ENCODE assay signal across 10 mouse cellular contexts in genomic region chr13:76579414-76579813, GRCm38 (mm10).
DNase-seq lines count a peak whose midpoint lies in the region; ATAC-seq and TF ChIP-seq lines count a peak whose summit lies in the region.
"Had no signal": no experiment of that assay in that cellular context is flagged by ENCODE, and none has a peak within 500 bp of the region (broad histone marks: within the 10 kb centered on the region; RNA-seq: fewer than 3 reads in every experiment).

No protein-coding gene starts in this region.

- H3K36me3 ChIP-seq in kidney, postnatal 0 days (ENCODE audit: insufficient read depth, low read length) = no peaks in the 10 kb centered on the region
- H3K36me3 ChIP-seq in kidney, embryonic 14.5 days (ENCODE audit: control insufficient read depth, insufficient read depth, low read length) = no peaks in the 10 kb centered on the region
- no peaks in the 10 kb centered on the region for H3K36me3 ChIP-seq in G1E (replicated peaks)
- H3K36me3 ChIP-seq in midbrain, embryonic 11.5 days (ENCODE audit: control insufficient read depth, insufficient read depth, low read length) = no peaks in the 10 kb centered on the region
- H3K36me3 ChIP-seq: heart, embryonic 15.5 days; midbrain, embryonic 12.5 days had no signal

- H3K4me3 ChIP-seq in kidney, postnatal 0 days (replicated peaks; ENCODE audit: low read depth, low read length) = no peak overlapping the region
- no peak overlapping the region for H3K4me3 ChIP-seq in kidney, embryonic 14.5 days (ENCODE audit: low read length)
- no peak overlapping the region for H3K4me3 ChIP-seq in G1E (ENCODE audit: low read depth, low read length)
- H3K4me3 ChIP-seq in midbrain, embryonic 11.5 days (ENCODE audit: low read depth, low read length) = no peak overlapping the region
- H3K4me3 ChIP-seq: heart, embryonic 15.5 days; midbrain, embryonic 12.5 days had no signal

- ATAC-seq in kidney, postnatal 0 days (replicated peaks; ENCODE audit: low FRiP score, low read depth) = no peak
- ATAC-seq in kidney, embryonic 14.5 days (ENCODE audit: low FRiP score, low TSS enrichment) = no peak
- ATAC-seq in G1E (ENCODE audit: extremely low read depth, insufficient number of reproducible peaks, low FRiP score, poor library complexity, severe bottlenecking) = peak; percentile 34; the same call in 1 of the 2 replicates
- no peak for ATAC-seq in midbrain, embryonic 11.5 days (ENCODE audit: low FRiP score)

- H3K4me1 ChIP-seq in kidney, postnatal 0 days (replicated peaks; ENCODE audit: insufficient read depth, low read length) = no peaks in the 10 kb centered on the region
- no peaks in the 10 kb centered on the region for H3K4me1 ChIP-seq in kidney, embryonic 14.5 days (ENCODE audit: control insufficient read depth, insufficient read depth, low read length)
- H3K4me1 ChIP-seq in G1E (ENCODE audit: insufficient read depth, low read depth, low read length) = peaks cover 3% of the 10 kb centered on the region; the same call in 1 of the 2 replicates
- H3K4me1 ChIP-seq in midbrain, embryonic 11.5 days (ENCODE audit: control insufficient read depth, insufficient read depth, low read length) = no peaks in the 10 kb centered on the region
- H3K4me1 ChIP-seq: heart, embryonic 15.5 days; midbrain, embryonic 12.5 days had no signal

- H3K27me3 ChIP-seq in kidney, postnatal 0 days (ENCODE audit: insufficient read depth, low read length) = no peaks in the 10 kb centered on the region
- H3K27me3 ChIP-seq in kidney, embryonic 14.5 days (ENCODE audit: control insufficient read depth, insufficient read depth, low read length) = no peaks in the 10 kb centered on the region
- H3K27me3 ChIP-seq in G1E (ENCODE audit: insufficient read depth, low read length) = 0 out of 2 replicates have a peak, but pooled peaks cover 4% of the 10 kb centered on the region
- H3K27me3 ChIP-seq in midbrain, embryonic 11.5 days (ENCODE audit: control insufficient read depth, insufficient read depth, low read length) = no peaks in the 10 kb centered on the region
- H3K27me3 ChIP-seq: heart, embryonic 15.5 days; midbrain, embryonic 12.5 days had no signal

- no peak overlapping the region for H3K4me2 ChIP-seq in kidney, postnatal 0 days (ENCODE audit: low read length)
- H3K4me2 ChIP-seq in kidney, embryonic 14.5 days (replicated peaks; ENCODE audit: low read depth, low read length) = no peak overlapping the region
- H3K4me2 ChIP-seq in midbrain, embryonic 11.5 days = no peak overlapping the region
- H3K4me2 ChIP-seq: heart, embryonic 15.5 days; midbrain, embryonic 12.5 days had no signal

- DNase-seq in kidney, postnatal 0 days (ENCODE audit: low spot score) = peak; percentile 10
- peak; percentile 4 for DNase-seq in G1E (ENCODE audit: low spot score)
- DNase-seq in heart, adult 9 months (ENCODE audit: low spot score in 2 of 2) = peak; percentile 22 to 42
- peak; percentile 50 to 59 for DNase-seq in lung, adult 18-20 months
- peak; percentile 31 to 41 for DNase-seq in spleen, postnatal 36 days (ENCODE audit: low spot score in 2 of 2)
- no peak for DNase-seq in midbrain, embryonic 11.5 days (ENCODE audit: low spot score, missing footprints)
- DNase-seq in urinary bladder, postnatal 25 days (ENCODE audit: low spot score) = no peak

- no peak for TF ChIP-seq CTCF in kidney, postnatal 0 days (IDR thresholded peaks at IDR 0.05; ENCODE audit: low read depth)
- no peak for TF ChIP-seq CTCF in G1E (IDR thresholded peaks at IDR 0.05; ENCODE audit: low read depth, low read length)

- H3K9me3 ChIP-seq in kidney, postnatal 0 days (replicated peaks; ENCODE audit: low read length) = no peaks in the 10 kb centered on the region
- H3K9me3 ChIP-seq in kidney, embryonic 14.5 days (ENCODE audit: control insufficient read depth, low read length) = no peaks in the 10 kb centered on the region
- H3K9me3 ChIP-seq in G1E (replicated peaks) = no peaks in the 10 kb centered on the region
- H3K9me3 ChIP-seq in midbrain, embryonic 11.5 days (ENCODE audit: control insufficient read depth, low read length) = no peaks in the 10 kb centered on the region
- H3K9me3 ChIP-seq: heart, embryonic 15.5 days; midbrain, embryonic 12.5 days had no signal

- H3K9ac ChIP-seq in kidney, postnatal 0 days (ENCODE audit: low read depth, low read length) = no peak overlapping the region
- no peak overlapping the region for H3K9ac ChIP-seq in kidney, embryonic 14.5 days (ENCODE audit: low read depth, low read length)
- H3K9ac ChIP-seq in midbrain, embryonic 11.5 days (ENCODE audit: low read length) = no peak overlapping the region
- H3K9ac ChIP-seq: heart, embryonic 15.5 days; midbrain, embryonic 12.5 days had no signal

- no peak overlapping the region for H3K27ac ChIP-seq in kidney, postnatal 0 days
- no peak overlapping the region for H3K27ac ChIP-seq in kidney, embryonic 14.5 days (ENCODE audit: low read depth, low read length)
- H3K27ac ChIP-seq in midbrain, embryonic 11.5 days (ENCODE audit: low read depth, low read length) = no peak overlapping the region
- H3K27ac ChIP-seq: heart, embryonic 15.5 days; midbrain, embryonic 12.5 days had no signal

- 34% methylated on average over 5 of the region's 5 CpGs for WGBS in kidney, postnatal 0 days
- WGBS in kidney, embryonic 14.5 days = 50% methylated on average over 5 of the region's 5 CpGs
- WGBS in midbrain, embryonic 11.5 days = 47% methylated on average over 5 of the region's 5 CpGs

Comparison
In these comparisons a context has a peak if more than half of its experiments do, and no peak if none do; other contexts are left out.
1. DNase-seq: peak in kidney, postnatal 0 days (single experiment), G1E (single experiment), heart, adult 9 months (2 of 2), lung, adult 18-20 months (2 of 2) and spleen, postnatal 36 days (2 of 2); none in midbrain, embryonic 11.5 days (single experiment) and urinary bladder, postnatal 25 days (single experiment).